Mouse (Mus musculus): ENCODE results near the gene Cxxc4. TPM values are rescaled to one million over a fixed set of nuclear protein-coding genes. Genes with fewer than 3 reads are reported as not detected.

Gene Cxxc4
- polyA plus RNA-seq, 1 experiment from 2014 or later: 17.1 TPM

DNA sequence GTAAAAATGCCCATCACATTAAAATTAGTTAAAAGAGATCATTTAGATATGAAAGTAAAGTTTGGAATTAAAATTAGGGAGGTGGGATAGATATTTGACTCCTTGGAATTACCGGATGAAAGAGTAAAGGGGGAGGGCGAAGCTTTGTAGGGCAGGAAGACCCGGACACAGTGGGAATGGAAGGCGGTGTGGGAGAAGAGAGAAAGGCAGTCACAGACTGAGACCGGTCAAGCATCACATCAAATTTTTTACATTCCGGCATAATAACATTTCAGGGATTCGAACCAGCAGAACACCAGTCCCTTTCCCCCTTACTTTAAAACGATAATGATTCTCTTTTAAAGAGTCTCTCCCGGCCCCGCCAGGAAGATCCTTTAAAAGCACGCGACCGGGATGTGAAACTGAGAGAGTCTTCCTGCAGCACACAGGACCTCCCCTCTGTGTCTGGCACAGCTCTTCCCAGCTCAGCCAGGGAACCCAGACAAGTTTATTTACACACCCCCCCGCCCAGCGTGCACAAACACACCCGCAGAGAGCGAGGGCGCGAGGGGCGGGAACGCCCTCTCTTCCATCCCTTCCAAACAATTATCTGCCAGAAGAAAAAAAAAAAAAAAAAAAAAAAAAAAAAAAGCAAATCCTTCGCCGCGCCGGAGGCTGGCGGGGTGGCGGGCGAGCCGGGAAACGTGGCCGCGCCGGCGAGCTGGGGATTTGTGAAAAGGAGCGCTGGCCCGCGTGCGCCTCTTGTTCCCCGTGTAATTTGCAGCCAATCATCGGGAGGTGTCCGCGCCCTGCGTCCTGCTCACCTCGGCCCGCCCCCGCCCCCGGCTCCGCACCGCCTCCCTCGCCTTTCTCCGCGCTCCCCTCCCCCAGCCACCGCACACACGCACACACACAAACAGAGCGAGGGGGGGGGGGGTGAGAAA is 532 bp upstream of the Cxxc4 start:
- Histone ChIP-seq H3K9me3 (no peaks in the 10 kb centered on the region), H3K4me1 (peaks cover 26% of the 10 kb centered on the region), H3K9ac (replicated peaks) (peak overlapping the region; percentile 65), H3K27ac (replicated peaks) (peak overlapping the region; percentile 97), H3K27me3 (no peaks in the 10 kb centered on the region), H3K36me3 (no peaks in the 10 kb centered on the region), H3K4me2 (replicated peaks) (peak overlapping the region; percentile 89), H3K4me3 (peak overlapping the region; percentile 53)
- WGBS: under 1% methylated on average over 51 of the region's 55 CpGs
- peak; percentile 82 for ATAC-seq (replicated peaks)

GRCm38 (mm10) chr3:134237113-134237805 is 975 bp downstream of the Cxxc4 start:
- WGBS: 24% methylated on average over 3 of the region's 3 CpGs
- H3K4me3 ChIP-seq: peak overlapping the region; percentile 53
- no peak for ATAC-seq (replicated peaks)
- H3K27ac ChIP-seq (replicated peaks): peak overlapping the region; percentile 97
- H3K4me1 ChIP-seq: peaks cover 34% of the 10 kb centered on the region
- H3K27me3 ChIP-seq: no peaks in the 10 kb centered on the region
- no peaks in the 10 kb centered on the region for H3K36me3 ChIP-seq
- H3K9me3 ChIP-seq: no peaks in the 10 kb centered on the region
- H3K9ac ChIP-seq (replicated peaks): peak overlapping the region; percentile 65
- peak overlapping the region; percentile 89 for H3K4me2 ChIP-seq (replicated peaks)

DNA sequence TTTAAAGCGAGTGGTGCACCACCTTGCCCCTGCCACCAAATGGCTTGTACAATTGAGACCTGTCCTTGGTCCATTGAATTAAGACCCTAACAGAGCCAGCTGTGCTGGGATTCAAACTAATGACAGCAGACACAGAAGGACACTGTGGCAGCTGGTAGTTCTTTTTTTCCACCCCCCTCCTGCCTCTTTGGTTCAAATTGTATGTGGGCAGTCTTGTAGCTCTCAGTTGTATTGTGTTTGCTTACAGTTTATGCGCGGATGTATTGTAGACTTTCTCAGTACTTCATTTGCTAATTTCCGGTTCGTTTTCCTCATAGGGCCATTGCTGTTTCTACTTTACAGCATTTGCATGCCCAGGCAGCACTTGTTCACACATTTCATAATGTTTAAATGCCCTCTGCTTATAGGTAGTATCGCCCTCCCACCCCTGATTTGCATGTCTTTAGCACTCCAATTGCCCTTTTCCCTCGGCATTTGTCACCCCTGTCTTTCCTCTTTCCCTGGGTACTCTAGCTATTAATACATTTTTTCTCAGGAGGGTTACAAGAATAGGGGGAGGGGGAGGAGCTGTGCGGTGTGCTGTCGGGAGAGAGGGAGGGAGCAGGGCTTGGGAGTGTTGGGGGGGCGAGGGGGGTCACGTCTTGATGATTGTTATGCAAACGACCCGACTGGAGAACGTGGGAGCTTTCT is 2.5 kb downstream of the Cxxc4 start:
- peak; percentile 6 for ATAC-seq (replicated peaks)
- Histone ChIP-seq H3K36me3 (no peaks in the 10 kb centered on the region), H3K9me3 (no peaks in the 10 kb centered on the region), H3K4me1 (peaks cover 46% of the 10 kb centered on the region), H3K9ac (replicated peaks) (peak overlapping the region; percentile 80), H3K27ac (replicated peaks) (peak overlapping the region; percentile 97), H3K4me2 (replicated peaks) (peak overlapping the region; percentile 89), H3K27me3 (no peaks in the 10 kb centered on the region), H3K4me3 (peak overlapping the region; percentile 53)
- under 1% methylated on average over 14 of the region's 14 CpGs for WGBS

- H3K9ac ChIP-seq (replicated peaks): peak overlapping the region; percentile 80
- H3K4me2 ChIP-seq (replicated peaks): peak overlapping the region; percentile 89
- peaks cover 48% of the 10 kb centered on the region for H3K4me1 ChIP-seq
- H3K27me3 ChIP-seq: no peaks in the 10 kb centered on the region
- under 1% methylated on average over 48 of the region's 51 CpGs for WGBS
- H3K9me3 ChIP-seq: no peaks in the 10 kb centered on the region
- peak; percentile 41 for ATAC-seq (replicated peaks)
- no peaks in the 10 kb centered on the region for H3K36me3 ChIP-seq
- peak overlapping the region; percentile 53 for H3K4me3 ChIP-seq
- peak overlapping the region; percentile 97 for H3K27ac ChIP-seq (replicated peaks)
Measured at GRCm38 (mm10) chr3:134239321-134239970, 3.2 kb downstream of the Cxxc4 start.

GRCm38 (mm10) chr3:134239971-134240717 is 3.9 kb downstream of the Cxxc4 start:
- peak overlapping the region; percentile 53 for H3K4me3 ChIP-seq
- H3K36me3 ChIP-seq: no peaks in the 10 kb centered on the region
- H3K4me2 ChIP-seq (replicated peaks): peak overlapping the region; percentile 89
- no peaks in the 10 kb centered on the region for H3K27me3 ChIP-seq
- no peaks in the 10 kb centered on the region for H3K9me3 ChIP-seq
- H3K4me1 ChIP-seq: peaks cover 45% of the 10 kb centered on the region
- under 1% methylated on average over 29 of the region's 61 CpGs for WGBS
- peak overlapping the region; percentile 97 for H3K27ac ChIP-seq (replicated peaks)
- peak; percentile 36 for ATAC-seq (replicated peaks)
- peak overlapping the region; percentile 80 for H3K9ac ChIP-seq (replicated peaks)

GRCm38 (mm10) chr3:134240718-134241025 is 4.4 kb downstream of the Cxxc4 start:
- Histone ChIP-seq H3K36me3 (no peaks in the 10 kb centered on the region), H3K4me2 (replicated peaks) (peak overlapping the region; percentile 89), H3K9me3 (no peaks in the 10 kb centered on the region), H3K4me3 (peak overlapping the region; percentile 53), H3K9ac (replicated peaks) (peak overlapping the region; percentile 80), H3K27ac (replicated peaks) (peak overlapping the region; percentile 97), H3K27me3 (no peaks in the 10 kb centered on the region), H3K4me1 (peaks cover 44% of the 10 kb centered on the region)
- 9% methylated on average over 6 of the region's 6 CpGs for WGBS
- ATAC-seq (replicated peaks): 0 out of 2 replicates have a peak, but pooled peaks have one; percentile 1

GRCm38 (mm10) chr3:134243168-134243849 is 7.0 kb downstream of the Cxxc4 start:
- Histone ChIP-seq H3K4me2 (replicated peaks) (peak overlapping the region; percentile 17; the same call in 1 of the 2 replicates), H3K4me1 (peaks cover 33% of the 10 kb centered on the region), H3K9ac (replicated peaks) (no peak overlapping the region), H3K4me3 (no peak overlapping the region), H3K36me3 (no peaks in the 10 kb centered on the region), H3K27ac (replicated peaks) (no peak overlapping the region), H3K9me3 (no peaks in the 10 kb centered on the region), H3K27me3 (no peaks in the 10 kb centered on the region)
- WGBS: 70% methylated on average over 2 of the region's 2 CpGs
- no peak for ATAC-seq (replicated peaks)

GRCm38 (mm10) chr3:134243850-134244247 is 7.6 kb downstream of the Cxxc4 start:
- no peaks in the 10 kb centered on the region for H3K36me3 ChIP-seq
- no peak overlapping the region for H3K27ac ChIP-seq (replicated peaks)
- H3K4me3 ChIP-seq: no peak overlapping the region
- no peaks in the 10 kb centered on the region for H3K27me3 ChIP-seq
- H3K9me3 ChIP-seq: no peaks in the 10 kb centered on the region
- H3K4me2 ChIP-seq (replicated peaks): no peak overlapping the region
- H3K9ac ChIP-seq (replicated peaks): no peak overlapping the region
- WGBS: 38% methylated on average over 3 of the region's 3 CpGs
- no peak for ATAC-seq (replicated peaks)
- peaks cover 28% of the 10 kb centered on the region for H3K4me1 ChIP-seq

- ATAC-seq (replicated peaks): no peak
- H3K9me3 ChIP-seq: no peaks in the 10 kb centered on the region
- H3K27me3 ChIP-seq: no peaks in the 10 kb centered on the region
- H3K4me1 ChIP-seq: 0 out of 2 replicates have a peak, but pooled peaks cover 3% of the 10 kb centered on the region
- no peaks in the 10 kb centered on the region for H3K36me3 ChIP-seq
- H3K27ac ChIP-seq (replicated peaks): no peak overlapping the region
- no peak overlapping the region for H3K9ac ChIP-seq (replicated peaks)
- H3K4me2 ChIP-seq (replicated peaks): no peak overlapping the region
- H3K4me3 ChIP-seq: no peak overlapping the region
- WGBS: 72% methylated on average over 2 of the region's 2 CpGs
Measured at GRCm38 (mm10) chr3:134254221-134254620, 17.9 kb downstream of the Cxxc4 start.

DNA sequence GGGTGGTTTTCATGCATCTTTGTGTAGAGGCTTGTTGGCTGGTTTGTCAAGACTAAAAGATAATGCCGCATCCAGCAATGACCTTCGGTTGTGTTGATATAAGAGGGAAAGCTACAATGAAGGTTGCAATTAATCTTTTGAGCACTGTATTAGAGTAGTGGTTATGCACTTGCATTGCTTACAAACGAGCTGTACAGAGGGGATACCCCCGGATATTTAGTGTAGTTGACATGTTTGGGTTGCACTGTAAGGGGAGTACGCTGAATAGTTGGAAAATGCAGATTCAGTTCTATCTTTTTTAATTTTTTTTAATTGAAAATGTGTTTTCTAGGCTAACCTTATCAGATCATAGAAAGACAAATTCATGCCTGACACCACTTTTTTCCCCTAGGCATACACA is 22.4 kb downstream of the Cxxc4 start:
- Histone ChIP-seq H3K4me2 (replicated peaks) (no peak overlapping the region), H3K27me3 (no peaks in the 10 kb centered on the region), H3K9me3 (no peaks in the 10 kb centered on the region), H3K36me3 (no peaks in the 10 kb centered on the region), H3K27ac (replicated peaks) (no peak overlapping the region), H3K4me3 (no peak overlapping the region), H3K9ac (replicated peaks) (no peak overlapping the region), H3K4me1 (0 out of 2 replicates have a peak, but pooled peaks cover 3% of the 10 kb centered on the region)
- ATAC-seq (replicated peaks): no peak
- 27% methylated on average over 5 of the region's 5 CpGs for WGBS
